Mouse (Mus musculus) hindbrain, embryonic 16.5 days (tissue): ENCODE results near the gene Pdzrn4. TPM values are rescaled to one million over a fixed set of nuclear protein-coding genes. Genes with fewer than 3 reads are reported as not detected.

Source experiments
- ATAC-seq: fragments of 200-750 bp; cut with Nextera tagmentation; 2 replicates; pipeline ENCODE4 v1.8.0; 2017; ENCODE audit warnings: moderate TSS enrichment, moderate library complexity
- H3K27ac ChIP-seq: fragments of 300-500 bp; sonication (generic); 2 replicates; pipeline ENCODE4 v1.5.1; 2014; ENCODE audit warnings: low read depth, mild to moderate bottlenecking, control low read depth, low read length, moderate library complexity
- H3K27me3 ChIP-seq: fragments of 300-500 bp; sonication (generic); replicated peaks from 2 replicates; pipeline ENCODE4 v1.6.1; 2014; ENCODE audit warnings: low read length; ENCODE audit not compliant: control insufficient read depth, insufficient read depth
- H3K36me3 ChIP-seq: fragments of 300-500 bp; sonication (generic); 2 replicates; pipeline ENCODE4 v1.6.1; 2014; ENCODE audit warnings: mild to moderate bottlenecking, low read length, moderate library complexity, mixed read lengths; ENCODE audit not compliant: control insufficient read depth, insufficient read depth
- H3K4me1 ChIP-seq: fragments of 300-500 bp; sonication (generic); 2 replicates; pipeline ENCODE4 v1.6.1; 2014; ENCODE audit warnings: low read depth, low read length; ENCODE audit not compliant: control insufficient read depth, insufficient read depth
- H3K4me2 ChIP-seq: fragments of 300-500 bp; sonication (generic); 2 replicates; pipeline ENCODE4 v1.6.1; 2014; ENCODE audit warnings: mild to moderate bottlenecking, low read length, control low read depth, moderate library complexity
- H3K4me3 ChIP-seq: fragments of 300-500 bp; sonication (generic); 2 replicates; pipeline ENCODE4 v1.5.1; 2014; ENCODE audit warnings: mild to moderate bottlenecking, low read length, control low read depth, moderate library complexity
- H3K9ac ChIP-seq: fragments of 300-500 bp; sonication (generic); 2 replicates; pipeline ENCODE4 v1.6.1; 2014; ENCODE audit warnings: low read depth, mild to moderate bottlenecking, control low read depth, low read length, moderate library complexity
- H3K9me3 ChIP-seq: fragments of 300-500 bp; sonication (generic); 2 replicates; pipeline ENCODE4 v1.6.1; 2014; ENCODE audit warnings: mild to moderate bottlenecking, low read length, moderate library complexity; ENCODE audit not compliant: control insufficient read depth
- WGBS: fragments of 180-500 bp; shearing (Covaris S2); extraction: QIAGEN DNeasy Blood & Tissue Kit; methylation state at CpG from one replicate; pipeline ENCODE4 v1.1.7; 2014; 5-methylcytosine and 5-hydroxymethylcytosine counted together
- polyA plus RNA-seq: library from polyadenylated mRNA; unstranded; fragments of >200 nt; fragmentation: Nextera tagmentation; extraction: Ambion mirVana; gene quantifications from 2 replicates; pipeline ENCODE4 v1.2.1, GENCODE M21; 2015

Pdzrn4 gene
- polyA plus RNA-seq, 1 experiment from 2014 or later = 26.6 TPM

DNA sequence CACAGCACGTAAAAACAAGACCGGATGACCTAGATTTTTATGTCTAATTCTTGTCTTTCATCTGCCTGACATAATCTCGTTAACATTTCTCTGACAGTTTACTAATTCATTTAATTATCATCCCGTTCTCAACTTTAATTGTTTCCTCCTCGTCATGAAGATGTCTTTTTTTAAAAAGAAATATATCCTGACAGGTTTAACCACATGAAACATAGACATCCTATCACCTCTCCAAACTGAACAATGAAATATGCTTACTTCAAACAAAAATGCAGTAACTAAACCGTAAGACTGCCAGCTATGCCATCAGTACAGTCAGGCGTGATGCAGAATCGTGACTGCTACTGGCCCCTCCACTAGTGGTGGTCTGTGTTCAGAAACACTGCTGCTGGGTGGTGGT, 362.3 kb downstream of the Pdzrn4 start:
- WGBS = 68% methylated on average over 8 of the region's 8 CpGs
- no peaks in the 10 kb centered on the region for H3K9me3 ChIP-seq
- no peaks in the 10 kb centered on the region for H3K27me3 ChIP-seq
- no peak overlapping the region for H3K27ac ChIP-seq
- H3K9ac ChIP-seq = no peak overlapping the region
- no peak for ATAC-seq
- no peak overlapping the region for H3K4me3 ChIP-seq
- H3K4me1 ChIP-seq = peaks cover 2% of the 10 kb centered on the region
- H3K4me2 ChIP-seq = no peak overlapping the region
- H3K36me3 ChIP-seq = no peaks in the 10 kb centered on the region

- H3K4me1 ChIP-seq = no peaks in the 10 kb centered on the region
- 76% methylated on average over 5 of the region's 5 CpGs for WGBS
- H3K9ac ChIP-seq = no peak overlapping the region
- no peaks in the 10 kb centered on the region for H3K27me3 ChIP-seq
- no peaks in the 10 kb centered on the region for H3K9me3 ChIP-seq
- H3K4me3 ChIP-seq = no peak overlapping the region
- no peak for ATAC-seq
- no peaks in the 10 kb centered on the region for H3K36me3 ChIP-seq
- no peak overlapping the region for H3K4me2 ChIP-seq
- H3K27ac ChIP-seq = no peak overlapping the region
These were observed 366.6 kb downstream of the Pdzrn4 start for GRCm38 (mm10) chr15:92763303-92763702.

- Histone ChIP-seq H3K27ac (no peak overlapping the region), H3K4me1 (no peaks in the 10 kb centered on the region), H3K36me3 (no peaks in the 10 kb centered on the region), H3K9ac (no peak overlapping the region), H3K4me3 (no peak overlapping the region), H3K9me3 (no peaks in the 10 kb centered on the region), H3K4me2 (no peak overlapping the region), H3K27me3 (no peaks in the 10 kb centered on the region)
- no peak for ATAC-seq
- WGBS = 84% methylated on average over 15 of the region's 15 CpGs
These were observed 372.9 kb downstream of the Pdzrn4 start for GRCm38 (mm10) chr15:92769535-92769934.

DNA sequence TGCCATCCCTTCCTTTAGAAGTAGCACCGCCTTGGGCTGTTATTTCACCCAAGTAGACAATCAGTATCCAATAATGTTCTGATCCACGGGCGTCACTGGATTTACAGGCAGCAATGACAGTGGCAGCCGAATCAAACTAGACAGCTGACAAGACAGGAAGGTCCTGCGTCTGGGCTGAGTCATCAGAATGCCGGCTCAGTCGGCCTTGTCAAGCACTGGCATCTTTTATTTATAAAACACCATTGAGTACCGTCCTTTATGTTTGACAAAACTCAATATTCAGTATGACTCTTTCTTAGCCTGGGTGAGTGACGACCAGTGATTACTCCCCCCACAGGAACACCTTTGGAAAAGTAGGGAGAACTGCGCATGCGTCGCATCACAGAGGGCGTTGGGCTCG, 391.4 kb downstream of the Pdzrn4 start:
- no peak overlapping the region for H3K4me3 ChIP-seq
- H3K4me2 ChIP-seq = 0 out of 2 replicates have a peak overlapping the region, but pooled peaks have one; percentile 3
- no peak overlapping the region for H3K9ac ChIP-seq
- WGBS = 66% methylated on average over 14 of the region's 14 CpGs
- H3K27ac ChIP-seq = no peak overlapping the region
- H3K36me3 ChIP-seq = no peaks in the 10 kb centered on the region
- no peak for ATAC-seq
- no peaks in the 10 kb centered on the region for H3K9me3 ChIP-seq
- H3K27me3 ChIP-seq = no peaks in the 10 kb centered on the region
- H3K4me1 ChIP-seq = peaks cover 6% of the 10 kb centered on the region; the same call in 1 of the 2 replicates

GRCm38 (mm10) chr15:92794275-92794674, 397.6 kb downstream of the Pdzrn4 start:
- no peak overlapping the region for H3K27ac ChIP-seq
- ATAC-seq = no peak
- no peaks in the 10 kb centered on the region for H3K27me3 ChIP-seq
- no peaks in the 10 kb centered on the region for H3K36me3 ChIP-seq
- WGBS = 93% methylated on average over 3 of the region's 3 CpGs
- H3K4me3 ChIP-seq = no peak overlapping the region
- H3K9me3 ChIP-seq = no peaks in the 10 kb centered on the region
- no peak overlapping the region for H3K9ac ChIP-seq
- no peaks in the 10 kb centered on the region for H3K4me1 ChIP-seq
- H3K4me2 ChIP-seq = no peak overlapping the region

DNA sequence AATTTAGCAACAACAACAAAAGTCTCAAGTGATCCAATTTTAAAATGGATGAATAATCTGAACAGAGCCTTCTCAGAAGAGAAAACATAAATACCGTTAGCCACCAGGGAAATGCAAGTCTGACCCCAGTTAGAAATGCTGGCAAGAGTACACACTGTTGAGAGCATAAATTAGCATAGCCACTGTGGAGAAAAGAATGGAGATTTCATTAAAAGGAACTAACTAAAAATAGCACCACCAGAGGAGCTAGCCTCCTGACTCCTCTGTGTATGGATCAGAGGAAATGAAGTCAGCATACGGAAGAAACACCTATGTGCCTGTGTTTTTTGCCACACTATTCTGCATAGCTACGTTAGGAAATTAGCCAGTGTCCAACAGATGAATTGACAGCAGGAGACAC, 409.3 kb downstream of the Pdzrn4 start:
- ATAC-seq = no peak
- H3K36me3 ChIP-seq = no peaks in the 10 kb centered on the region
- H3K27ac ChIP-seq = no peak overlapping the region
- H3K4me3 ChIP-seq = no peak overlapping the region
- 18% methylated on average over 3 of the region's 3 CpGs for WGBS
- no peaks in the 10 kb centered on the region for H3K9me3 ChIP-seq
- H3K4me1 ChIP-seq = peaks cover 6% of the 10 kb centered on the region
- H3K27me3 ChIP-seq = no peaks in the 10 kb centered on the region
- H3K9ac ChIP-seq = no peak overlapping the region
- H3K4me2 ChIP-seq = no peak overlapping the region

DNA sequence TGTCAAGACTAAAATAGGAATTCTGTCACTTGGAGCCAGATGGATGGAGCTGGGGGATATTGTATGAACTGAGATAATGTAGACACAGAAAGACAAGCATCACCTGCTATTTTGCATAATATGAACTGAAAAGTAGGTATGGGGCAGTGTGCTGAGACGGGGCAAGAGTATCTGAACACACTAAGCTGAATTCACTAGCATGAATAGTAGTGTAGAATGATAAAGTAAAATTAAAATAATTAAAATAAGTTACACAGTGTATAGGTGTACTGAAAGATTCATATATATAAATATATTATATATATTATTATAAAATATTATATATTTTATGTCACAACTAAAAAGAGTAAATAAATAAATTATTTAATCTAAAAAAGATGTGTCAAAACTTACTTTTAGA, 409.7 kb downstream of the Pdzrn4 start:
- Histone ChIP-seq H3K9me3 (no peaks in the 10 kb centered on the region), H3K4me1 (peaks cover 6% of the 10 kb centered on the region), H3K9ac (no peak overlapping the region), H3K36me3 (no peaks in the 10 kb centered on the region), H3K27ac (no peak overlapping the region), H3K4me2 (no peak overlapping the region), H3K4me3 (no peak overlapping the region), H3K27me3 (no peaks in the 10 kb centered on the region)
- WGBS = 44% methylated on average over 1 of the region's 1 CpGs
- no peak for ATAC-seq
